In the genomic region with DNA sequence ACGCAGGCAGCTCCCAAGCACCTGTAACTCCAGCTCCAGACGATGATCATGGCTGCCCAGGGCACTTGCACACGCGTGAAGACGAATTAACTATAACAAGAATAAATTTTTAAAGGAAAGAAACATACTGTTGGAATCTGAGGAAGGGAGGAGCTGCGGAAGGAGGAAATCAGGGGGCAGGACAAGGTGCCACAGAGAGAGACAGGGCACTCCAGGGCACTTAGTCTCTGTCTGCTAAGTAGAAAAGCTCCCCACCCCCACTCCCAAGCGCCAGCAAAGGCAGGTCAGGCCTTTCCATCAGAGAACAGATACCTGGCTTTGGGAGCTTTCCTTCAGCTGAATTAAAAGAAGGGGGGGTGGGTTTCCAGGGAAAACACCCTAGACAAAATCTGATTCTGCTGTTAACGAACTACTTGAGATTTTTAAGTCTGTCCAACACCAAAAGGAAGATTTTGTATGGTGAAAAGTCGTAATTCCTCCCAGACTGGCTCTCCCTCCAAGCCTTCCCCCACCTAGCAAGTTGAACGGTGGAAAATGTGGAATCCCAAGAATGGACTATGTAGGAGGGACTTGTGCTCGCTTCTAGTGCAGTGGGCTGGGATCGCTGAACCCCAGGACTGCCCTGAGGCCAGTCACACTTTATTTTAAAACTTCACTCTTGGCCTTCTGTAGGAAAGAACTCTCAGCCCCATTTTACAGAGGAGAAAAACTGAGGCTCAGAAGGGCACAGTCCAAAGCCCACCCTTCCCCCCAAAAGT, we compare ENCODE assay signal across 17 mouse cellular contexts. TPM values are rescaled to one million over a fixed set of nuclear protein-coding genes. Genes with fewer than 3 reads are reported as not detected.
DNase-seq lines count a peak whose midpoint lies in the region; ATAC-seq and TF ChIP-seq lines count a peak whose summit lies in the region.
"Had no signal": no experiment of that assay in that cellular context is flagged by ENCODE, and none has a peak within 500 bp of the region (broad histone marks: within the 10 kb centered on the region; RNA-seq: fewer than 3 reads in every experiment).

No protein-coding gene starts in this region.

- TF ChIP-seq EP300 in lung, postnatal 0 days (IDR thresholded peaks at IDR 0.05), result no peak

- H3K4me2 ChIP-seq in hindbrain, embryonic 14.5 days (replicated peaks), result no peak overlapping the region
- no peak overlapping the region for H3K4me2 ChIP-seq in lung, postnatal 0 days (replicated peaks; ENCODE audit: low read depth, low read length)
- peak overlapping the region; percentile 5; the same call in 1 of the 2 replicates for H3K4me2 ChIP-seq in embryonic facial prominence, embryonic 13.5 days
- H3K4me2 ChIP-seq: midbrain, embryonic 12.5 days had no signal

- H3K9me3 ChIP-seq in hindbrain, embryonic 10.5 days, result no peaks in the 10 kb centered on the region
- no peaks in the 10 kb centered on the region for H3K9me3 ChIP-seq in hindbrain, embryonic 14.5 days (ENCODE audit: control insufficient read depth, low read length)
- no peaks in the 10 kb centered on the region for H3K9me3 ChIP-seq in lung, postnatal 0 days (ENCODE audit: low read length)
- no peaks in the 10 kb centered on the region for H3K9me3 ChIP-seq in embryonic facial prominence, embryonic 13.5 days
- H3K9me3 ChIP-seq: midbrain, embryonic 12.5 days had no signal

- H3K27ac ChIP-seq in hindbrain, embryonic 10.5 days, result peak overlapping the region; percentile 79
- H3K27ac ChIP-seq in hindbrain, embryonic 14.5 days, result no peak overlapping the region
- H3K27ac ChIP-seq in lung, postnatal 0 days (ENCODE audit: low read length), result no peak overlapping the region
- peak overlapping the region; percentile 87 for H3K27ac ChIP-seq in embryonic facial prominence, embryonic 13.5 days
- H3K27ac ChIP-seq: midbrain, embryonic 12.5 days had no signal

- no peak overlapping the region for H3K4me3 ChIP-seq in hindbrain, embryonic 10.5 days
- H3K4me3 ChIP-seq in hindbrain, embryonic 14.5 days (replicated peaks; ENCODE audit: low read length), result no peak overlapping the region
- no peak overlapping the region for H3K4me3 ChIP-seq in lung, postnatal 0 days (ENCODE audit: low read depth, low read length)
- H3K4me3 ChIP-seq in embryonic facial prominence, embryonic 13.5 days, result no peak overlapping the region
- H3K4me3 ChIP-seq: midbrain, embryonic 12.5 days had no signal

- no peaks in the 10 kb centered on the region for H3K36me3 ChIP-seq in hindbrain, embryonic 10.5 days
- no peaks in the 10 kb centered on the region for H3K36me3 ChIP-seq in hindbrain, embryonic 14.5 days (replicated peaks; ENCODE audit: control insufficient read depth, insufficient read depth)
- no peaks in the 10 kb centered on the region for H3K36me3 ChIP-seq in lung, postnatal 0 days (ENCODE audit: insufficient read depth, low read length)
- H3K36me3 ChIP-seq in embryonic facial prominence, embryonic 13.5 days, result no peaks in the 10 kb centered on the region
- H3K36me3 ChIP-seq: midbrain, embryonic 12.5 days had no signal

- 64% methylated on average over 12 of the region's 12 CpGs for WGBS in hindbrain, embryonic 10.5 days
- 70% methylated on average over 12 of the region's 12 CpGs for WGBS in hindbrain, embryonic 14.5 days
- WGBS in lung, postnatal 0 days, result 45% methylated on average over 12 of the region's 12 CpGs
- WGBS in embryonic facial prominence, embryonic 13.5 days, result 17% methylated on average over 12 of the region's 12 CpGs

- H3K4me1 ChIP-seq in hindbrain, embryonic 10.5 days (replicated peaks), result peaks cover 15% of the 10 kb centered on the region
- peaks cover 3% of the 10 kb centered on the region; the same call in 1 of the 2 replicates for H3K4me1 ChIP-seq in hindbrain, embryonic 14.5 days (replicated peaks; ENCODE audit: control insufficient read depth, insufficient read depth, low read length)
- peaks cover 11% of the 10 kb centered on the region; the same call in 1 of the 2 replicates for H3K4me1 ChIP-seq in lung, postnatal 0 days (ENCODE audit: insufficient read depth, low read depth, low read length)
- peaks cover 64% of the 10 kb centered on the region for H3K4me1 ChIP-seq in embryonic facial prominence, embryonic 13.5 days
- H3K4me1 ChIP-seq: midbrain, embryonic 12.5 days had no signal

- DNase-seq in hindbrain, embryonic 10.5 days (ENCODE audit: low spot score), result no peak
- DNase-seq in hindbrain, embryonic 14.5 days (ENCODE audit: low spot score), result no peak
- peak; percentile 42 for DNase-seq in lung, postnatal 0 days (ENCODE audit: low spot score)
- DNase-seq in lung, postnatal 4 days, result no peak
- no peak for DNase-seq in cerebellum, postnatal 10 days
- no peak for DNase-seq in layer of hippocampus, postnatal 25 days (ENCODE audit: extremely low spot score in 1 of 2, low spot score in 1 of 2)
- no peak for DNase-seq in urinary bladder, adult 2 months (ENCODE audit: low spot score)
- DNase-seq: cerebellum, adult 11 months; gastrocnemius, postnatal 36 days; heart, postnatal 36 days; liver, postnatal 0 days; retina, postnatal 1 day had no signal

- H3K9ac ChIP-seq in hindbrain, embryonic 14.5 days, result no peak overlapping the region
- no peak overlapping the region for H3K9ac ChIP-seq in lung, postnatal 0 days (replicated peaks; ENCODE audit: low read depth)
- no peak overlapping the region for H3K9ac ChIP-seq in embryonic facial prominence, embryonic 13.5 days
- H3K9ac ChIP-seq: liver, postnatal 0 days; midbrain, embryonic 12.5 days had no signal

- no peak for ATAC-seq in hindbrain, embryonic 14.5 days (ENCODE audit: low FRiP score)
- ATAC-seq in lung, postnatal 0 days, result peak; percentile 74
- ATAC-seq in embryonic facial prominence, embryonic 13.5 days (ENCODE audit: insufficient number of reproducible peaks, insufficient read depth, low FRiP score, low TSS enrichment, low read depth), result no peak
- ATAC-seq: forebrain, embryonic 16.5 days; liver, postnatal 0 days had no signal

- no peak for TF ChIP-seq CTCF in lung, postnatal 0 days (IDR thresholded peaks at IDR 0.05)

- H3K27me3 ChIP-seq in hindbrain, embryonic 10.5 days (ENCODE audit: insufficient read depth, poor library complexity, severe bottlenecking), result 0 out of 2 replicates have a peak, but pooled peaks cover 3% of the 10 kb centered on the region
- H3K27me3 ChIP-seq in hindbrain, embryonic 14.5 days (ENCODE audit: control insufficient read depth, insufficient read depth, low read length), result no peaks in the 10 kb centered on the region; the same call in 1 of the 2 replicates
- H3K27me3 ChIP-seq in lung, postnatal 0 days (replicated peaks; ENCODE audit: insufficient read depth, low read length), result no peaks in the 10 kb centered on the region
- H3K27me3 ChIP-seq in embryonic facial prominence, embryonic 13.5 days, result no peaks in the 10 kb centered on the region
- H3K27me3 ChIP-seq: midbrain, embryonic 12.5 days had no signal

RNA-seq across cellular contexts. Expression of a gene that starts 11.9 kb away (rescaled TPM):
- 0.90 and 1.1 TPM in 2 replicates for polyA plus RNA-seq in hindbrain, embryonic 10.5 days (2016; fragmentation: Nextera tagmentation; extraction: Ambion mirVana)
- 0.95 and 1.0 TPM in 2 replicates for polyA plus RNA-seq in hindbrain, embryonic 14.5 days (2014; fragmentation: Nextera tagmentation; extraction: Ambion mirVana)
- 0.98 and 1.3 TPM in 2 replicates for polyA plus RNA-seq in lung, postnatal 0 days (2015; fragmentation: Nextera tagmentation; extraction: Ambion mirVana)
- polyA plus RNA-seq in embryonic facial prominence, embryonic 13.5 days (2015; fragmentation: Nextera tagmentation; extraction: Ambion mirVana), result 3.2 and 3.4 TPM in 2 replicates
- 1 to 10 TPM; 2.4 to 2.7 TPM for total RNA-seq in layer of hippocampus, postnatal 25 days (2021)
- polyA plus RNA-seq in urinary bladder, adult 2 months (2012; rRNA removed), result 2.2 TPM in 2 replicates

RNA-seq across cellular contexts. Expression of a gene that starts 18.2 kb away (rescaled TPM):
- polyA plus RNA-seq in hindbrain, embryonic 10.5 days (2016; fragmentation: Nextera tagmentation; extraction: Ambion mirVana), result not detected in 2 replicates
- not detected in 2 replicates for polyA plus RNA-seq in hindbrain, embryonic 14.5 days (2014; fragmentation: Nextera tagmentation; extraction: Ambion mirVana)
- polyA plus RNA-seq in lung, postnatal 0 days (2015; fragmentation: Nextera tagmentation; extraction: Ambion mirVana), result not detected in 2 replicates
- polyA plus RNA-seq in embryonic facial prominence, embryonic 13.5 days (2015; fragmentation: Nextera tagmentation; extraction: Ambion mirVana), result not detected in 2 replicates
- total RNA-seq in layer of hippocampus, postnatal 25 days (2021), result not detected
- polyA plus RNA-seq in urinary bladder, adult 2 months (2012; rRNA removed), result not detected in 2 replicates
- total RNA-seq: adrenal gland, postnatal 4 days; gastrocnemius, postnatal 36 days; heart, postnatal 36 days had no signal
- polyA plus RNA-seq: cortical plate, adult 2 months; forebrain, embryonic 16.5 days; liver, postnatal 0 days; midbrain, embryonic 12.5 days had no signal

Comparison
In these comparisons a context has a peak if more than half of its experiments do, and no peak if none do; other contexts are left out.
1. H3K27ac ChIP-seq: peak in hindbrain, embryonic 10.5 days (single experiment) and embryonic facial prominence, embryonic 13.5 days (single experiment); none in hindbrain, embryonic 14.5 days (single experiment) and lung, postnatal 0 days (single experiment).